Mouse (Mus musculus) megakaryocyte, embryonic 14.5 days (primary cell): Measurements from ENCODE around the gene Zfp526.

Experiments used
- FLI1 ChIP-seq: IDR thresholded peaks from 2 replicates; pipeline ENCODE4 v1.6.1; 2012; ENCODE audit warnings: low read length, inconsistent platforms, mixed read lengths
- GATA1 ChIP-seq: IDR thresholded peaks from 3 replicates; pipeline ENCODE4 v1.6.1; 2012; ENCODE audit warnings: mixed read lengths, low read length, inconsistent platforms, borderline replicate concordance

DNA sequence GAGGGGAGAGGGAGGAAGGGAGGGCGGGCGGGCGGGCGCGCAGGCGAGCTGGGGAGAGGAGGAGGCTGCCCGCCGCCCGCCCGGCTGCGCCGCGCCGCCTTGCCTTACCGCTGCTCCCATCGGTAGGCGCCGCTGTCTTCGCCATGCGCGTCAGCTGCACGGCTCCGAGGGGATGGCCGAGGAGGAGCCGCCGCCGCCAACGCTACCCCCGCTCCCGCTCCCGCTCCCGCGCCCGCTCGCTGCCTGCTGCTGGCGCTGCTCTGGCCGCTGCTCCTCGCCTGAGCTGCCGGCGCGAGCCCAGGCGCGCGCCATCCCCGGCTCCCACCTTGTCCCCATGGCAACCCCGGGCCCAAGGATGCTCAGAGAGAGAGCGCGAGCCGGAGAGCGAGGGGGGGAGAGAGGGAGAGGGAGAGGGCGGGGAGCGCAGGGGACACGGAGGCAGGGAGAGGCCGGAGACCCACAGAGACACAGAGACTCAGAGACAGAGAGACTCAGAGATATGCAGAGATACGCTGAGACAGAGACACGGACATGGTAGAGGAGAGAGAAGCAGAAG is 41.5 kb upstream of the Zfp526 start, which contains the start of gene Pou2f2:
- TF ChIP-seq GATA1 (no peak), FLI1 (no peak)
